Mouse (Mus musculus): Measurements from ENCODE around the gene B9d1.

The B9d1 gene

GRCm38 (mm10) chr11:61545586-61545985 is 40.6 kb downstream of the B9d1 start:
- DNase-seq: no peak

- no peak for DNase-seq
Observed at GRCm38 (mm10) chr11:61546452-61546851, 41.5 kb downstream of the B9d1 start.

GRCm38 (mm10) chr11:61547710-61548109 is 42.8 kb downstream of the B9d1 start:
- no peak for DNase-seq

- DNase-seq: no peak
Observed at GRCm38 (mm10) chr11:61550631-61551030, 45.7 kb downstream of the B9d1 start.

- no peak for DNase-seq
Observed at GRCm38 (mm10) chr11:61553015-61553754, 48.2 kb downstream of the B9d1 start.

GRCm38 (mm10) chr11:61559572-61559971 is 54.6 kb downstream of the B9d1 start:
- DNase-seq: no peak

- DNase-seq: no peak
Observed at GRCm38 (mm10) chr11:61562421-61562820, 57.5 kb downstream of the B9d1 start.
